Mouse (Mus musculus) lung, embryonic 14.5 days (tissue): ENCODE data around the gene Astn2. TPM values are rescaled to one million over a fixed set of nuclear protein-coding genes. Genes with fewer than 3 reads are reported as not detected.

Experiments
- ATAC-seq: fragments of 200-750 bp; cut with Nextera tagmentation; 2 replicates; pipeline ENCODE4 v1.8.0; 2017; ENCODE audit warnings: mild to moderate bottlenecking, moderate TSS enrichment, moderate library complexity; ENCODE audit not compliant: insufficient read depth
- DNase-seq: peaks from one replicate; pipeline ENCODE4 v3.0.0-alpha.2; 2015
- H3K27ac ChIP-seq: fragments of 300-500 bp; sonication (generic); 2 replicates; pipeline ENCODE4 v1.5.1; 2014; ENCODE audit warnings: low read depth, mild to moderate bottlenecking, moderate library complexity
- H3K27me3 ChIP-seq: fragments of 300-500 bp; sonication (generic); 2 replicates; pipeline ENCODE4 v1.6.1; 2014; ENCODE audit warnings: low read length, control low read depth; ENCODE audit not compliant: insufficient read depth
- H3K36me3 ChIP-seq: fragments of 300-500 bp; sonication (generic); 2 replicates; pipeline ENCODE4 v1.6.1; 2014; ENCODE audit warnings: control low read depth; ENCODE audit not compliant: insufficient read depth
- H3K4me1 ChIP-seq: fragments of 300-500 bp; sonication (generic); 2 replicates; pipeline ENCODE4 v1.6.1; 2014; ENCODE audit warnings: antibody characterized with exemption, control low read depth; ENCODE audit not compliant: insufficient read depth
- H3K4me2 ChIP-seq: fragments of 300-500 bp; sonication (generic); 2 replicates; pipeline ENCODE4 v1.6.1; 2014; ENCODE audit warnings: mild to moderate bottlenecking
- H3K4me3 ChIP-seq: fragments of 300-500 bp; sonication (generic); 2 replicates; pipeline ENCODE4 v1.5.1; 2014; ENCODE audit warnings: low read depth, low read length
- H3K9ac ChIP-seq: fragments of 300-500 bp; sonication (generic); 2 replicates; pipeline ENCODE4 v1.6.1; 2014
- H3K9me3 ChIP-seq: fragments of 300-500 bp; sonication (generic); 2 replicates; pipeline ENCODE4 v1.6.1; 2016; ENCODE audit warnings: low read depth, low read length, control low read depth
- CTCF ChIP-seq: IDR thresholded peaks from 2 replicates; pipeline ENCODE4 v1.5.1; 2016; ENCODE audit warnings: antibody characterized with exemption, low read depth
- WGBS: fragments of 180-500 bp; shearing (Covaris S2); extraction: QIAGEN DNeasy Blood & Tissue Kit; methylation state at CpG from one replicate; pipeline ENCODE4 v1.1.7; 2014; 5-methylcytosine and 5-hydroxymethylcytosine counted together
- polyA plus RNA-seq: library from polyadenylated mRNA; unstranded; fragments of >200 nt; fragmentation: Nextera tagmentation; extraction: Ambion mirVana; gene quantifications from 2 replicates; pipeline ENCODE4 v1.2.1, GENCODE M21; 2014

The Astn2 gene
- polyA plus RNA-seq, 1 experiment from 2014 or later, result 1.1 TPM

DNA sequence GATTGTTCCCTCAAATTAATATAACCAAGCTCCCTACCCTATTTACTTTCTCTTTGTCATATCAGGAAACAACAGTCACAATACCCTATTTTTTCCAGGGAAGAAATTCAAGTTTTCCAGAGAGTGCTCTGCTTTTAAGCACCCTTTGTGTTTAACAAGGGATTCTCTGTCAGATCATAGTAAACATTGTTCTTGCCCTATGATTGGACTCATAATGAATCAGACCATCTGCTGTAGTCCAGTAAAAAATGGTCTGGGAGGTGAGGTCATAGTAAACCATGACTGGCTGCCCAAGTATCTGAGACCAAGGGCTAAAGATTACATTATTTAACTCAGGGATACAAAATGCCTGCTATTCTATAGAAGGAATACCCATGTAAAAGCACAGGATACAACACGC is 452.5 kb downstream of the Astn2 start:
- Histone ChIP-seq H3K4me3 (no peak overlapping the region), H3K27ac (no peak overlapping the region), H3K27me3 (no peaks in the 10 kb centered on the region), H3K4me2 (no peak overlapping the region), H3K4me1 (no peaks in the 10 kb centered on the region), H3K9ac (no peak overlapping the region), H3K36me3 (no peaks in the 10 kb centered on the region), H3K9me3 (no peaks in the 10 kb centered on the region)
- 93% methylated on average over 1 of the region's 1 CpGs for WGBS
- DNase-seq (no peak), ATAC-seq (no peak)
- no peak for TF ChIP-seq CTCF

DNA sequence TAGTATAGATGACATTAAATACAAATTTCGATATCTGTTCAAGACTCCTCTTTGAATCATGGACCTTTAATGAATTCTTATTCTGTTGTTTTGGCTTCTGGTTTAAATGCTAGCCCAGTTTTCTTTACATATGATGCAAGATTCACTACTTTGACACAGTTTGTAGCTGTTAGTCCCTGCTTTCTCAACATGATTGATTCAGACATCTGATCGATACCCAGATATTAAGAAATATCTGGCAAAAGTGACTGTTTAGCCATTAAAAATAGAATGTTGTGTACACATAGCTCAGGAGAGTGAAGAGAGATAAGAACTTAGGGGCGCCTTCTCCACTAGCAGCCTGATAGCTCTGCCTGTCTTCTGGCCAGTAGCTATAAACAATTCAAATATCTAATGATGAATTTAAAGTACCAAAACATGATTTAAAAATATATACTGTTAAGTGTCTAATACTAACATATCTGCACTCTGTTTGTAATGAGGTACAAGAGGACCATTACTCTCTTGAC is 457.2 kb downstream of the Astn2 start:
- no peaks in the 10 kb centered on the region for H3K4me1 ChIP-seq
- H3K27me3 ChIP-seq, result no peaks in the 10 kb centered on the region
- no peak overlapping the region for H3K4me3 ChIP-seq
- DNase-seq (no peak), ATAC-seq (no peak)
- no peak overlapping the region for H3K27ac ChIP-seq
- WGBS, result 76% methylated on average over 3 of the region's 3 CpGs
- no peak overlapping the region for H3K9ac ChIP-seq
- no peaks in the 10 kb centered on the region for H3K36me3 ChIP-seq
- no peaks in the 10 kb centered on the region for H3K9me3 ChIP-seq
- H3K4me2 ChIP-seq, result no peak overlapping the region
- no peak for TF ChIP-seq CTCF

- no peaks in the 10 kb centered on the region for H3K4me1 ChIP-seq
- no peak overlapping the region for H3K27ac ChIP-seq
- no peak overlapping the region for H3K4me2 ChIP-seq
- no peak for TF ChIP-seq CTCF
- no peaks in the 10 kb centered on the region for H3K9me3 ChIP-seq
- no peak for ATAC-seq
- H3K27me3 ChIP-seq, result no peaks in the 10 kb centered on the region
- no peak overlapping the region for H3K9ac ChIP-seq
- no peak for DNase-seq
- no peaks in the 10 kb centered on the region for H3K36me3 ChIP-seq
- 92% methylated on average over 2 of the region's 2 CpGs for WGBS
- H3K4me3 ChIP-seq, result no peak overlapping the region
These were observed 458.4 kb downstream of the Astn2 start for GRCm38 (mm10) chr4:65946021-65946420.

DNA sequence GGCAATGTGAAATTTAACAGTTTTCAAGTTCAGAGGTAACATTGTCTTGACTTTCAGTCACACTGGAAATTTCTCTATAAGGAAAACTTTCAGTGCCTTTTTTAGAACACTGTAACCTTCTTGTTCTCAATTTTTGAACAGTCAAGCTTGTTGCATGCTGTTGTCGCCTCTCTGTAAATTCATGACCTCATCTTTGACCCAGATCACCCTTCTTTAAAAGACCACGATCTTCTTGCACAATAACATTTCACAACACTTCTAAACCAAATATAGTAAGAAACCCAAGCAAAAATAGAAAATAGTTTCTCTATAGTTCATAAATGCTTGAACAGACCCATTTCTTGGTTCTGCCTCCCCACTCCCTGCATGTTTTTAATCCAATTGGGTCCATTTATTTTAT is 473.5 kb downstream of the Astn2 start:
- no peak overlapping the region for H3K9ac ChIP-seq
- no peaks in the 10 kb centered on the region for H3K36me3 ChIP-seq
- no peak overlapping the region for H3K4me3 ChIP-seq
- H3K9me3 ChIP-seq, result no peaks in the 10 kb centered on the region
- H3K27ac ChIP-seq, result no peak overlapping the region
- 70% methylated on average over 2 of the region's 2 CpGs for WGBS
- no peak overlapping the region for H3K4me2 ChIP-seq
- no peaks in the 10 kb centered on the region for H3K4me1 ChIP-seq
- ATAC-seq (no peak), DNase-seq (no peak)
- H3K27me3 ChIP-seq, result no peaks in the 10 kb centered on the region
- no peak for TF ChIP-seq CTCF

GRCm38 (mm10) chr4:65920294-65920693 is 484.1 kb downstream of the Astn2 start:
- Histone ChIP-seq H3K9ac (no peak overlapping the region), H3K4me2 (no peak overlapping the region), H3K27ac (no peak overlapping the region), H3K36me3 (no peaks in the 10 kb centered on the region), H3K27me3 (no peaks in the 10 kb centered on the region), H3K4me1 (no peaks in the 10 kb centered on the region), H3K9me3 (no peaks in the 10 kb centered on the region), H3K4me3 (no peak overlapping the region)
- ATAC-seq (no peak), DNase-seq (peak; percentile 38)
- 32% methylated on average over 1 of the region's 1 CpGs for WGBS
- TF ChIP-seq CTCF, result no peak

GRCm38 (mm10) chr4:65916027-65917008 is 488.1 kb downstream of the Astn2 start:
- H3K4me1 ChIP-seq, result no peaks in the 10 kb centered on the region

DNA sequence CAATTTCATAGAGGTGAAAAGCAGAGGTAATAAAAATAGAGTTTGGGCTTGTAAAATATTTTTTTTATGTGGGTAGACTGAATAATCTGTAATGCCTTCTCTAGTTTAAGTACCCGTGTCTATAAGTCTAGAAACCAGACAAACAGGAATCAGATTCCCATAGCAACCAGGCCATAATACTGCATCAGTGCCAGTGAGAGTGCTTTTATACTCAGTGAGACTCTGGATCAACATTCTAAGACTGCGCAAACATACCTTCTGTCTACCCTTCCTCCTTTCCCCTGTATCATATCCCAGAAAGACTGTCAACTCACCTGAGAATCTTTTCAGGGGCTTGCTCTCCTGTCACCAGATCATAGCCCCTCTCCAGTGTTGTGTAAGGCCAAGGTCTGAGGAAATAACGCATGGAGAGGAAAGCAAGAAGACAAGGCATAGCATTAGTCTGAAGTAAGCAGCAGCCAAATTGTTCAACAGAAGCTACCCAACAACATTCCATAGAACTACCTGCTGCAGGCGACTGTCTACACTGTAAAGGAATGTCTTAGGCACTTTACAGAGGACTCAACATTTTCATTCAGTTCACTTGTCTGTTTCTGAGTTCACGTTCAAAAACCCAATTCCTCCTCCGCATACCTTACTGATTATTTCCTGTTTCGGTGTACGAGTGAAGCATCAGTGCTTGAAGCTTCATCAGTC is 492.0 kb downstream of the Astn2 start:
- H3K4me2 ChIP-seq, result 0 out of 2 replicates have a peak overlapping the region, but pooled peaks have one; percentile 25
- H3K4me1 ChIP-seq, result no peaks in the 10 kb centered on the region
- H3K4me3 ChIP-seq, result no peak overlapping the region
- H3K9me3 ChIP-seq, result no peaks in the 10 kb centered on the region
- no peaks in the 10 kb centered on the region for H3K36me3 ChIP-seq
- H3K27ac ChIP-seq, result peak overlapping the region; percentile 67; the same call in 1 of the 2 replicates
- TF ChIP-seq CTCF, result no peak
- H3K9ac ChIP-seq, result no peak overlapping the region
- DNase-seq (peak; percentile 49), ATAC-seq (peak; percentile 88)
- no peaks in the 10 kb centered on the region for H3K27me3 ChIP-seq
- WGBS, result 54% methylated on average over 8 of the region's 8 CpGs

More at GRCm38 (mm10) chr4:65916027-65917008, 488.1 kb downstream of the Astn2 start:
- 46% methylated on average over 11 of the region's 11 CpGs for WGBS
- Histone ChIP-seq H3K9ac (no peak overlapping the region), H3K4me3 (no peak overlapping the region), H3K27ac (no peak overlapping the region), H3K36me3 (no peaks in the 10 kb centered on the region), H3K9me3 (no peaks in the 10 kb centered on the region), H3K27me3 (no peaks in the 10 kb centered on the region), H3K4me2 (no peak overlapping the region)
- no peak for TF ChIP-seq CTCF
- DNase-seq (peak; percentile 38), ATAC-seq (no peak)
